Mouse (Mus musculus): ENCODE data around the gene Alcam.

DNA sequence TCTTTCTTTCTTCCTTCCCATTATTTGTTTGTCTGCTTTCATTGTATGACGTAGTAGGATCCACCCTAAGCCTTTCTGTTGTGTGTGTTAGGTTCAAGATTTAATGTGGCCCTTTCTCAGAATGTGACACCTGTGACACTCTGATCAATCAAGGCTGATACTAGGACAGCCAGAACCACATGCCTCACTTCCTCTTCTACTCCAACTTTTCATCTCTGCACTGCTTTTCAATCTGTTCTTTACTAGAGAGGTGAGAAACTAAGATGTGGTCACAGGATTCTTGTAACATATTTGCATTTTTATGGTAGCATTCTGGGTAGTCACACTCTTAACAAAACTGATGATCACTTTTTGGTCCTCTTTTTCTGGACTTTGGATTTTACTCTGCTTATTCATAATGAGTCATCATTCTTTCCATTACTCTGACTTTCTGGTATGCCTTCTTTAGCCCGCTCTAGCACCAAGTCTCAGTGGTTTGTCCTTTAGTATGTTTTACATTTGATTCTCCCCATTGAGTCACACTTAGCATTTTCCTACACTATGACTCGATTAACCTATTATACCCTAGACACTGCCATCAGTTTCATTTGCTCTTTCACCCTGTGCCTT is 161.3 kb downstream of the Alcam start:
- no peak for TF ChIP-seq CTCF (IDR thresholded peaks at IDR 0.05)
- no peak for TF ChIP-seq POLR2A (IDR thresholded peaks at IDR 0.05; ENCODE audit: insufficient read depth, low read depth, low read length)
